Comparison of ENCODE assay signal across 7 mouse cellular contexts in the genomic region with DNA sequence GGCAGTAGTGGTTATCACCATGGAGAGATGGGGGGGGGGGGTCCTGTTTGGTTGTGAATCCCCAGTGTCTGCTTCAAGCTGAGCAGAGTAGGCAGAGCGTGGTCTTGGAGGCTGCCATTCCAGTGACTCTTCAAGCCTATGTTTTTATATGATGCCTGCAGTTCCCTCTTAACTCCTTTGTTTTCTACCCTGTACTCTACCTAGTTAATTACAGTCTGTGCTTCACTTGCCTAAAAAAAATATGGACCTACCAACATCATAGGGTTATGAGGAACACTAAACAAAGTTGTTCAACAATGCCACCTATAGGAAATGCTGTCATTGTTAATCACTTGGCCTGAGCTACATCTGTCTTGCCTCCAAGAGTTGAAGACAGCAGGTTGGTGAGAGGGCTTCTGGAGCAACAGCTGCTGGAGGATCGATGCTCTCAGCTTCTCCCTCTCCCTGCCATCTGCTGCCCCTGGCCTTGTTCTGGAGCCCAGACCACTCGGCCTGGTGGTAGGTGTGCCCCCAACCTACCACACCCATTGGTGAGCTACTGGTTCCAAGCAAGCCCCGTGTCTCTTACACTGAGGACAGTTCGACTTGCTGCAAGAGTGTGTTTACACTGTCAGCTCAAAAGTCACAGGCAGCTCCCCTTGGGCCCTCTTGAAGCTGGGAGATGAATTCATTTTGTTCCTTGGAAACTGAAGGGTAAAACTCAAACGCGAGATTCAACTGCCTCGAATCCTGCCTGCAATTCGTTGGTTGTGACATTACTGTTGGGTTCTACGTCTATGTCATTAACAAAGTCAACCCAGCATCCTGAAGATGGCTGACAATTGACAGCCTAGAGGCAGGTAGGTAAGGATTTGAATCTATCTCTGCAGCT. TPM values are rescaled to one million over a fixed set of nuclear protein-coding genes. Genes with fewer than 3 reads are reported as not detected.
DNase-seq lines count a peak whose midpoint lies in the region; ATAC-seq and TF ChIP-seq lines count a peak whose summit lies in the region.

No protein-coding gene starts in this region.

- peak; percentile 42 for DNase-seq in 3T3-L1 (ENCODE audit: low read depth, low spot score)
- peak; percentile 61 for DNase-seq in CH12.LX (ENCODE audit: extremely low read depth)
- DNase-seq in forebrain, embryonic 14.5 days (ENCODE audit: low spot score): no peak
- no peak for DNase-seq in gastrocnemius, postnatal 4 days (ENCODE audit: low spot score in 2 of 2)
- no peak for DNase-seq in frontal cortex, adult 2 months (ENCODE audit: extremely low spot score in 1 of 2, low spot score in 1 of 2)
- no peak for DNase-seq in kidney, adult 11 months

- peak in 1 of 2 experiments; percentile 18; a peak in 1 of 4 replicates for TF ChIP-seq CTCF in CH12.LX (conservative IDR thresholded peaks at IDR 0.05 in 1 of 2, IDR thresholded peaks at IDR 0.05 in 1 of 2; ENCODE audit: low read depth in 2 of 2, low read length in 2 of 2)

- H3K79me2 ChIP-seq in CH12.LX (replicated peaks; ENCODE audit: control insufficient read depth, extremely low read depth, insufficient read depth, poor library complexity, severe bottlenecking): peaks cover 28% of the 10 kb centered on the region

- no peaks in the 10 kb centered on the region for H3K27me3 ChIP-seq in CH12.LX (replicated peaks)
- no peaks in the 10 kb centered on the region for H3K27me3 ChIP-seq in forebrain, embryonic 14.5 days (replicated peaks; ENCODE audit: control insufficient read depth, insufficient read depth, low read length)

- no peak; the same call in 1 of the 2 replicates for TF ChIP-seq RAD21 in CH12.LX (IDR thresholded peaks at IDR 0.05; ENCODE audit: low read depth, low read length)

- H3K9ac ChIP-seq in CH12.LX (ENCODE audit: insufficient read depth, low read depth): no peak overlapping the region
- H3K9ac ChIP-seq in forebrain, embryonic 14.5 days (ENCODE audit: low read length): peak overlapping the region; percentile 49; the same call in 1 of the 2 replicates

- ATAC-seq in forebrain, embryonic 14.5 days: no peak
- peak; percentile 4 for ATAC-seq in megakaryocyte progenitor cell, adult 5-6 weeks (replicated peaks; ENCODE audit: poor library complexity)

- TF ChIP-seq POLR2A in CH12.LX (IDR thresholded peaks at IDR 0.05; ENCODE audit: low read depth, low read length): peak; percentile 33

- 61% methylated on average over 10 of the region's 10 CpGs for WGBS in forebrain, embryonic 14.5 days

- no peaks in the 10 kb centered on the region for H3K9me3 ChIP-seq in CH12.LX (replicated peaks; ENCODE audit: low read length)
- no peaks in the 10 kb centered on the region for H3K9me3 ChIP-seq in forebrain, embryonic 14.5 days (replicated peaks; ENCODE audit: control insufficient read depth, low read length)

- no peak overlapping the region for H3K4me2 ChIP-seq in CH12.LX (ENCODE audit: insufficient read depth, low read depth, poor library complexity, severe bottlenecking)
- peak overlapping the region; percentile 89 for H3K4me2 ChIP-seq in forebrain, embryonic 14.5 days (ENCODE audit: low read length)

- peak overlapping the region in 1 of 3 experiments; percentile 68 for H3K4me3 ChIP-seq in CH12.LX (replicated peaks in 1 of 3; ENCODE audit: low read depth in 2 of 3, low read length in 2 of 3, poor library complexity in 1 of 3)
- H3K4me3 ChIP-seq in forebrain, embryonic 14.5 days (ENCODE audit: low read depth, low read length): no peak overlapping the region

- TF ChIP-seq EP300 in CH12.LX (IDR thresholded peaks at IDR 0.05; ENCODE audit: low read length): no peak

- H3K4me1 ChIP-seq in CH12.LX (ENCODE audit: control insufficient read depth in 1 of 2, insufficient read depth in 2 of 2): peaks cover 17 to 49% of the 10 kb centered on the region in 2 experiments
- H3K4me1 ChIP-seq in forebrain, embryonic 14.5 days (ENCODE audit: control insufficient read depth, insufficient read depth, low read length): peaks cover 27% of the 10 kb centered on the region

- H3K27ac ChIP-seq in CH12.LX (ENCODE audit: insufficient read depth, low read depth): peak overlapping the region; percentile 1; the same call in 1 of the 2 replicates
- no peak overlapping the region for H3K27ac ChIP-seq in forebrain, embryonic 14.5 days (ENCODE audit: low read depth, low read length)

- H3K36me3 ChIP-seq in CH12.LX (replicated peaks in 1 of 2; ENCODE audit: control insufficient read depth in 1 of 2, insufficient read depth in 1 of 2, low read length in 1 of 2): peaks cover 48 to 68% of the 10 kb centered on the region in 2 experiments
- peaks cover 59% of the 10 kb centered on the region for H3K36me3 ChIP-seq in forebrain, embryonic 14.5 days (ENCODE audit: control insufficient read depth, insufficient read depth, low read length)

- dilution Hi-C loops in CH12.LX (cut with MboI; ENCODE audit: extremely low pct_ligation_motif_present, extremely low pct_unique_long_range_greater_than_20kb, low sequenced_read_pairs): no loop called here

- in situ Hi-C loops in CH12.LX (cut with MboI; ENCODE audit: low pct_ligation_motif_present, low pct_unique_long_range_greater_than_20kb, low sequenced_read_pairs): no loop called here

TF ChIP-seq in CH12.LX, 34 proteins besides CTCF, POLR2A, EP300 and RAD21 (continues in another document):
- TF ChIP-seq MAX (IDR thresholded peaks at IDR 0.05; ENCODE audit: low read length): no peak
- peak; percentile 35 for TF ChIP-seq POLR2AphosphoS2 (IDR thresholded peaks at IDR 0.05; ENCODE audit: low read depth, low read length)
- TF ChIP-seq USF1 (IDR thresholded peaks at IDR 0.05; ENCODE audit: low read depth, low read length): no peak
- no peak for TF ChIP-seq SMC3 (IDR thresholded peaks at IDR 0.05; ENCODE audit: low read depth, low read length)
- TF ChIP-seq MXI1 (IDR thresholded peaks at IDR 0.05; ENCODE audit: low read depth, low read length): no peak
- no peak for TF ChIP-seq MAFK (IDR thresholded peaks at IDR 0.05; ENCODE audit: insufficient replicate concordance, low read length)
- TF ChIP-seq ELF1 (IDR thresholded peaks at IDR 0.05; ENCODE audit: low read depth, low read length): no peak
- TF ChIP-seq PAX5 (IDR thresholded peaks at IDR 0.05; ENCODE audit: low read length): no peak
- no peak for TF ChIP-seq SIN3A (IDR thresholded peaks at IDR 0.05; ENCODE audit: low read length)
- TF ChIP-seq CHD1 (IDR thresholded peaks at IDR 0.05; ENCODE audit: low read depth, low read length): no peak
- TF ChIP-seq JUN (IDR thresholded peaks at IDR 0.05; ENCODE audit: insufficient read depth, low read depth, low read length): no peak
- TF ChIP-seq MEF2A (IDR thresholded peaks at IDR 0.05; ENCODE audit: borderline replicate concordance, low read depth, low read length): no peak
- no peak for TF ChIP-seq GABPA (IDR thresholded peaks at IDR 0.05; ENCODE audit: insufficient replicate concordance, low read depth, low read length)
- no peak for TF ChIP-seq NELFE (IDR thresholded peaks at IDR 0.05; ENCODE audit: low read depth, low read length)
- TF ChIP-seq ZMIZ1 (IDR thresholded peaks at IDR 0.05; ENCODE audit: low read depth, low read length): peak; percentile 65; the same call in 1 of the 2 replicates
- no peak for TF ChIP-seq MAZ (IDR thresholded peaks at IDR 0.05; ENCODE audit: low read depth, low read length)
- TF ChIP-seq ZC3H11A (IDR thresholded peaks at IDR 0.05; ENCODE audit: low read depth, low read length): no peak
- TF ChIP-seq E2F4 (IDR thresholded peaks at IDR 0.05; ENCODE audit: insufficient replicate concordance, low read depth, low read length): no peak
- TF ChIP-seq NRF1 (IDR thresholded peaks at IDR 0.05; ENCODE audit: low read depth, low read length): no peak
- TF ChIP-seq BHLHE40 (IDR thresholded peaks at IDR 0.05; ENCODE audit: low read depth, low read length): no peak
- 0 out of 2 replicates have a peak, but pooled peaks have one; percentile 37 for TF ChIP-seq MYC (IDR thresholded peaks at IDR 0.05; ENCODE audit: low read depth, low read length)

RNA-seq across cellular contexts. Expression of a gene that starts 32.2 kb away (rescaled TPM):
- 58.7 and 59.3 TPM in 2 replicates for total RNA-seq in CH12.LX (2012; rRNA removed)
- total RNA-seq in CH12.LX (2014; rRNA removed): 36.0 and 39.2 TPM in 2 replicates
- polyA plus RNA-seq in CH12.LX (2012; ENCODE audit: insufficient read length, low read depth): 42.3 and 46.2 TPM in 2 replicates
- 13.2 and 17.0 TPM in 2 replicates for polyA plus RNA-seq in forebrain, embryonic 14.5 days (2014; fragmentation: Nextera tagmentation; extraction: Ambion mirVana)
- total RNA-seq in megakaryocyte progenitor cell, adult 5-6 weeks (2015): 9.0 and 13.9 TPM in 2 replicates
- 10.5 and 12.9 TPM in 2 replicates for total RNA-seq in megakaryocyte progenitor cell, adult 5-6 weeks (2017)
- total RNA-seq in gastrocnemius, postnatal 4 days (2021): 1 to 10 TPM; 3.6 to 4.7 TPM
- 16.8 TPM in 2 replicates for polyA plus RNA-seq in frontal cortex, adult 2 months (2012; rRNA removed)

RNA-seq across cellular contexts. Expression of a gene that starts 41.8 kb away (rescaled TPM):
- total RNA-seq in CH12.LX (2012; rRNA removed) (2.9 and 12.6 TPM in 2 replicates), CH12.LX (2014; rRNA removed) (1.3 and 1.6 TPM in 2 replicates)
- polyA plus RNA-seq in CH12.LX (2012; ENCODE audit: insufficient read length, low read depth): 1.8 and 2.7 TPM in 2 replicates
- 9.6 and 9.9 TPM in 2 replicates for polyA plus RNA-seq in forebrain, embryonic 14.5 days (2014; fragmentation: Nextera tagmentation; extraction: Ambion mirVana)
- total RNA-seq in megakaryocyte progenitor cell, adult 5-6 weeks (2015): 3.6 and 4.9 TPM in 2 replicates
- total RNA-seq in megakaryocyte progenitor cell, adult 5-6 weeks (2017): 2.2 and 4.5 TPM in 2 replicates
- total RNA-seq in gastrocnemius, postnatal 4 days (2021): 10 to 100 TPM; 29.1 to 31.3 TPM
- 19.9 and 23.7 TPM in 2 replicates for polyA plus RNA-seq in frontal cortex, adult 2 months (2012; rRNA removed)

RNA-seq across cellular contexts. Expression of a gene that starts 41.9 kb away (rescaled TPM):
- total RNA-seq in CH12.LX (2012; rRNA removed) (47.9 and 60.7 TPM in 2 replicates), CH12.LX (2014; rRNA removed) (41.2 and 49.2 TPM in 2 replicates)
- 61.4 and 65.9 TPM in 2 replicates for polyA plus RNA-seq in CH12.LX (2012; ENCODE audit: insufficient read length, low read depth)
- 27.4 and 29.7 TPM in 2 replicates for polyA plus RNA-seq in forebrain, embryonic 14.5 days (2014; fragmentation: Nextera tagmentation; extraction: Ambion mirVana)
- total RNA-seq in megakaryocyte progenitor cell, adult 5-6 weeks (2015): 16.7 and 22.6 TPM in 2 replicates
- total RNA-seq in megakaryocyte progenitor cell, adult 5-6 weeks (2017): 13.0 and 18.5 TPM in 2 replicates
- 10 to 100 TPM; 24.2 to 26.0 TPM for total RNA-seq in gastrocnemius, postnatal 4 days (2021)
- 44.4 TPM in 2 replicates for polyA plus RNA-seq in frontal cortex, adult 2 months (2012; rRNA removed)

RNA-seq across cellular contexts. Expression of a gene that starts 55.6 kb away (rescaled TPM):
- total RNA-seq in CH12.LX (2012; rRNA removed): 2,030 and 2,098 TPM in 2 replicates
- total RNA-seq in CH12.LX (2014; rRNA removed): 929 and 1,092 TPM in 2 replicates
- polyA plus RNA-seq in CH12.LX (2012; ENCODE audit: insufficient read length, low read depth): 1,487 and 1,562 TPM in 2 replicates
- 5,294 and 5,616 TPM in 2 replicates for polyA plus RNA-seq in forebrain, embryonic 14.5 days (2014; fragmentation: Nextera tagmentation; extraction: Ambion mirVana)
- total RNA-seq in megakaryocyte progenitor cell, adult 5-6 weeks (2015): 1,569 and 1,579 TPM in 2 replicates
- total RNA-seq in megakaryocyte progenitor cell, adult 5-6 weeks (2017): 1,004 and 1,153 TPM in 2 replicates
- 1,000 to 10,000 TPM; 1,167 to 1,215 TPM for total RNA-seq in gastrocnemius, postnatal 4 days (2021)
- polyA plus RNA-seq in frontal cortex, adult 2 months (2012; rRNA removed): 3,321 and 3,429 TPM in 2 replicates

Comparison
In these comparisons a context has a peak if more than half of its experiments do, and no peak if none do; other contexts are left out.
1. DNase-seq: peak in 3T3-L1 (single experiment) and CH12.LX (single experiment); none in forebrain, embryonic 14.5 days (single experiment), gastrocnemius, postnatal 4 days (0 of 2), frontal cortex, adult 2 months (0 of 2) and kidney, adult 11 months (single experiment).